Mouse (Mus musculus): ENCODE data around the gene Qrich1.

DNA sequence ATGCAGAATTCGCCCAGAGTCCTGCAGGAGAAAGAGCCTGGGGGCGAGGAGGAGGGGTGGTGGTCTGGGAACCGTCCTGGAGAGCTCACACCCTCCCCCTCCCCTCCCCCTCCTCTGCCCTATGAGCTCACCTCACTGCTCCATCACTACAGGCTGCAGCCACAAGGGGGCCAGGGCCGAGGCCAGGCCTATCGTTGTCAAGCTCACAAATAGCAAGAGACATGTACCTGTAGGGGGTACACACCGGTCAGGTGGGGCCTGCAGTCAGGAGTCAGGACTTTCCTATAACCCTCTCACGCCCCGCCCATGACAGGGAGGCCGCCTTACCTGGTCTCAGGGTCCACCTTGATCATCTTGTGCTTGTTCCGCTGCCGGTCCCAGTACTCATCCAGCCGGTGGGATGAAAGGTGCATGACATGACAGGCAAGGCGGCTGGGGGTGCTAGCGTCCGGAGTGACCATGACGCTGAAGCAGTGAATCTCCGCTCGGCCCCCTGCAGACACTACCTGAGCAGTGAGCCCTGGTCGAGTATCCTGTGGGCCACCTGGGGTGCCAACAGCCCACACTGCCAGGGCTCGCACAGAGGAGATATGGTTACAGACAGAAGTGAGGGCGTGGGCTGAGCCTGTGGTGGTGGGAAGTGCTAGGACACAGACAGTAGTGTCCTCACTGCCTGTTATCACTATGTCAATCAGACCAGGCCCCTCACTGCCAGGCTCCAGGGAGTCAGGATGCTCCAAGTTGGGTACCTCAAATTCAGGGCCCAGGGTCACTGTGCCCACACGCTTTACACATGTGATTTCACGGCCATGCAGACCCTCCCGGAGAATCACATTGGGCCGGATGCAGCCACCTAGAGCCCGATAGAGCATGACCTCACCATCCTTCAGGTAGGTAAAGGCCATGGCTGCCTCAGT is 57.4 kb downstream of the Qrich1 start:
- TF ChIP-seq HCFC1 (IDR thresholded peaks at IDR 0.05; ENCODE audit: borderline replicate concordance, insufficient read depth, low read length) = no peak
- TF ChIP-seq MAFK (IDR thresholded peaks at IDR 0.05; ENCODE audit: insufficient read depth, low read depth, low read length) = no peak
